Mouse (Mus musculus) MEL (cell line): Measurements from ENCODE around the gene Kcnd2.

ENCODE experiments used
- BHLHE40 ChIP-seq: IDR thresholded peaks from 2 replicates; pipeline ENCODE4 v1.6.1; 2012; ENCODE audit warnings: low read depth, mild to moderate bottlenecking, inconsistent platforms, low read length, improper control_type of control experiment, borderline replicate concordance
- CTCF ChIP-seq, 3 experiments: IDR thresholded peaks in 2 of 3; conservative IDR thresholded peaks in 1 of 3; 2 replicates each; pipeline ENCODE4 v1.5.1; 2011 to 2012; ENCODE audit warnings: low read length in 3 of 3, low read depth in 2 of 3, mild to moderate bottlenecking in 2 of 3, improper control_type of control experiment in 1 of 3, inconsistent platforms in 1 of 3, mixed read lengths in 1 of 3, moderate library complexity in 1 of 3; ENCODE audit not compliant: control insufficient read depth in 1 of 3, insufficient read depth in 1 of 3, poor library complexity in 1 of 3, severe bottlenecking in 1 of 3
- E2F4 ChIP-seq: IDR thresholded peaks from 2 replicates; pipeline ENCODE4 v1.6.1; 2011; ENCODE audit warnings: low read depth, low read length, improper control_type of control experiment, borderline replicate concordance
- GABPA ChIP-seq: IDR thresholded peaks from 2 replicates; pipeline ENCODE4 v1.6.1; 2012; ENCODE audit warnings: low read depth, mild to moderate bottlenecking, inconsistent platforms, low read length, improper control_type of control experiment, moderate library complexity
- MAFK ChIP-seq: IDR thresholded peaks from 2 replicates; pipeline ENCODE4 v1.6.1; 2011; ENCODE audit warnings: low read depth, mild to moderate bottlenecking, low read length, improper control_type of control experiment, borderline replicate concordance

- no peak for TF ChIP-seq E2F4
- TF ChIP-seq CTCF (IDR thresholded peaks at IDR 0.05 in 2 of 3, conservative IDR thresholded peaks at IDR 0.05 in 1 of 3; ENCODE audit: control insufficient read depth in 1 of 3, insufficient read depth in 1 of 3, low read depth in 2 of 3, low read length in 3 of 3, poor library complexity in 1 of 3, severe bottlenecking in 1 of 3) = no peak
- TF ChIP-seq MAFK = no peak
- TF ChIP-seq GABPA = no peak
- TF ChIP-seq BHLHE40 = no peak
Measured at GRCm38 (mm10) chr6:21166611-21167010, 48.7 kb upstream of the Kcnd2 start.
